Mouse (Mus musculus): ENCODE data around the gene Mturn. TPM values are rescaled to one million over a fixed set of nuclear protein-coding genes. Genes with fewer than 3 reads are reported as not detected.

Gene Mturn
- polyA plus RNA-seq, 1 experiment from 2014 or later, result 71.0 TPM

DNA sequence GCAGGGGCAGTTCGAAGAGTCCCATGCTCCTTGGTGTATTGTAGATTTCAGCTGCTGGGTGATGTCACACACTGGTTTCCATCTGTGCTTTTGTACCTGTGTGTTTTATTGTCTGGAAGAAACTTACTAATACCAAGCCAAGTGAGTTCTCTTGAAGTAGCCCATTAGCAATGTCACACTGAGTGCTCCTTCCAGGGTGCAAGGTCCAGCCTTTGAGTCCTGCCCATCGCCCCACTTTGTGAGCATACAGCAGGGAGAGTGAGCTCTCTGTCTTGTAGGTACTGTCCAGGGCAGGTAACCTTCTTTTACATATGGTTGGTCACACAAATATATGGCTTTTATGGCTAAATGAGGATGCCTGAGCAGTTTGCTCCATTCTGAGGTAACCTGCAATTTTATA is 19.1 kb downstream of the Mturn start:
- Histone ChIP-seq H3K9ac (no peak overlapping the region), H3K27ac (no peak overlapping the region), H3K36me3 (peaks cover 20% of the 10 kb centered on the region), H3K4me1 (replicated peaks) (peaks cover 54% of the 10 kb centered on the region), H3K4me2 (no peak overlapping the region), H3K9me3 (no peaks in the 10 kb centered on the region), H3K27me3 (peaks cover 24% of the 10 kb centered on the region; the same call in 1 of the 2 replicates), H3K4me3 (no peak overlapping the region)
- WGBS, result 93% methylated on average over 2 of the region's 2 CpGs
- ATAC-seq (ENCODE audit: low FRiP score), result no peak

- H3K4me3 ChIP-seq, result no peak overlapping the region
- H3K9ac ChIP-seq, result no peak overlapping the region
- no peak for ATAC-seq (ENCODE audit: low FRiP score)
- H3K9me3 ChIP-seq, result no peaks in the 10 kb centered on the region
- no peak overlapping the region for H3K4me2 ChIP-seq
- no peak overlapping the region for H3K27ac ChIP-seq
- H3K4me1 ChIP-seq (replicated peaks), result peaks cover 58% of the 10 kb centered on the region
- H3K36me3 ChIP-seq, result peaks cover 10% of the 10 kb centered on the region
- WGBS, result 68% methylated on average over 9 of the region's 9 CpGs
- H3K27me3 ChIP-seq, result peaks cover 22% of the 10 kb centered on the region
These were observed 20.5 kb downstream of the Mturn start for GRCm38 (mm10) chr6:54701901-54702300.

GRCm38 (mm10) chr6:54703633-54704538 is 22.5 kb downstream of the Mturn start:
- no peak for ATAC-seq (ENCODE audit: low FRiP score)
- H3K9ac ChIP-seq, result peak overlapping the region; percentile 30
- no peak overlapping the region for H3K4me2 ChIP-seq

GRCm38 (mm10) chr6:54704539-54704845 is 23.1 kb downstream of the Mturn start:
- Histone ChIP-seq H3K9me3 (no peaks in the 10 kb centered on the region), H3K27me3 (peaks cover 19% of the 10 kb centered on the region), H3K4me2 (no peak overlapping the region), H3K4me3 (no peak overlapping the region), H3K27ac (no peak overlapping the region), H3K36me3 (peaks cover 3% of the 10 kb centered on the region; the same call in 1 of the 2 replicates), H3K4me1 (replicated peaks) (peaks cover 47% of the 10 kb centered on the region), H3K9ac (peak overlapping the region; percentile 30; the same call in 1 of the 2 replicates)
- 36% methylated on average over 6 of the region's 6 CpGs for WGBS
- 0 out of 2 replicates have a peak, but pooled peaks have one; percentile 34 for ATAC-seq (ENCODE audit: low FRiP score)

More at GRCm38 (mm10) chr6:54703633-54704538, 22.5 kb downstream of the Mturn start:
- H3K9me3 ChIP-seq, result no peaks in the 10 kb centered on the region
- no peak overlapping the region for H3K4me3 ChIP-seq
- H3K36me3 ChIP-seq, result peaks cover 3% of the 10 kb centered on the region; the same call in 1 of the 2 replicates
- H3K4me1 ChIP-seq (replicated peaks), result peaks cover 53% of the 10 kb centered on the region
- 25% methylated on average over 14 of the region's 14 CpGs for WGBS
- H3K27ac ChIP-seq, result peak overlapping the region; percentile 56
- H3K27me3 ChIP-seq, result peaks cover 19% of the 10 kb centered on the region

- H3K36me3 ChIP-seq, result peaks cover 3% of the 10 kb centered on the region; the same call in 1 of the 2 replicates
- H3K4me1 ChIP-seq (replicated peaks), result peaks cover 44% of the 10 kb centered on the region
- peaks cover 19% of the 10 kb centered on the region for H3K27me3 ChIP-seq
- 36% methylated on average over 5 of the region's 5 CpGs for WGBS
- ATAC-seq (ENCODE audit: low FRiP score), result no peak
- H3K9me3 ChIP-seq, result no peaks in the 10 kb centered on the region
- H3K9ac ChIP-seq, result 0 out of 2 replicates have a peak overlapping the region, but pooled peaks have one; percentile 30
- H3K27ac ChIP-seq, result 0 out of 2 replicates have a peak overlapping the region, but pooled peaks have one; percentile 0
- H3K4me2 ChIP-seq, result no peak overlapping the region
- no peak overlapping the region for H3K4me3 ChIP-seq
These were observed 23.4 kb downstream of the Mturn start for GRCm38 (mm10) chr6:54704847-54705246.

DNA sequence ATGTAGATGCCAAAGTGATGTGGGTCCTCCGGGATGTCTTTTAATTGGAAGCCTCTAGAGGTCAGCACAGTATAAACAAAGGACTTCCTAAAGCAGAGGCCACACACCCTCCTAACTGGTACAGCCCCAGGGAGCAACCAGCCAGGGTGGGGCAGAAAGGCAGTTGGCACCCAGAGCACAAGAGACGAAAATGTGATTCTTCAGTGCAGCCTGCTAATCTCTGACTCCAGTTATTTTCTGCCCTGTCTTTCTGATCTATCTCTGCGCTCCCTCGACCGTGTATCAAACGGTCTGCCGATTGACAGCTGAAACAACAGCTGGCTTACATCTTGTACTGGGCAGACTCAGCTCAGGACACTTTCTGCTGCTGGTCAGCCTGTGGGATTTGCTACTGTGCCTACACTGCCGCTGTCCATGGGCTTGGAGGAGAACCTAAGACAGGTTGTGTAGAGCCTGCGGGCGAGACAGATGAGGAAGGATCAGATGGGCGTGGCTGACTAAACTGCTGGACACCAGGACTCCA is 24.0 kb downstream of the Mturn start:
- Histone ChIP-seq H3K36me3 (peaks cover 3% of the 10 kb centered on the region; the same call in 1 of the 2 replicates), H3K27ac (0 out of 2 replicates have a peak overlapping the region, but pooled peaks have one; percentile 0), H3K9me3 (peaks cover 5% of the 10 kb centered on the region; the same call in 1 of the 2 replicates), H3K27me3 (peaks cover 15% of the 10 kb centered on the region), H3K9ac (no peak overlapping the region), H3K4me2 (peak overlapping the region; percentile 45), H3K4me3 (no peak overlapping the region), H3K4me1 (replicated peaks) (peaks cover 41% of the 10 kb centered on the region)
- 36% methylated on average over 11 of the region's 11 CpGs for WGBS
- ATAC-seq (ENCODE audit: low FRiP score), result peak; percentile 40; the same call in 1 of the 2 replicates

GRCm38 (mm10) chr6:54706099-54706498 is 24.7 kb downstream of the Mturn start:
- H3K4me2 ChIP-seq, result no peak overlapping the region
- H3K36me3 ChIP-seq, result peaks cover under 1% of the 10 kb centered on the region; the same call in 1 of the 2 replicates
- no peak overlapping the region for H3K9ac ChIP-seq
- H3K27me3 ChIP-seq, result peaks cover 11% of the 10 kb centered on the region; the same call in 1 of the 2 replicates
- H3K9me3 ChIP-seq, result peaks cover 5% of the 10 kb centered on the region; the same call in 1 of the 2 replicates
- no peak overlapping the region for H3K27ac ChIP-seq
- ATAC-seq (ENCODE audit: low FRiP score), result no peak
- WGBS, result 68% methylated on average over 2 of the region's 2 CpGs
- peaks cover 41% of the 10 kb centered on the region for H3K4me1 ChIP-seq (replicated peaks)
- no peak overlapping the region for H3K4me3 ChIP-seq

GRCm38 (mm10) chr6:54706611-54707172 is 25.3 kb downstream of the Mturn start:
- WGBS, result 89% methylated on average over 3 of the region's 3 CpGs
- no peak overlapping the region for H3K4me3 ChIP-seq
- H3K27me3 ChIP-seq, result peaks cover 9% of the 10 kb centered on the region; the same call in 1 of the 2 replicates
- peaks cover 41% of the 10 kb centered on the region for H3K4me1 ChIP-seq (replicated peaks)
- no peak overlapping the region for H3K4me2 ChIP-seq
- H3K27ac ChIP-seq, result no peak overlapping the region
- H3K9ac ChIP-seq, result no peak overlapping the region
- ATAC-seq (ENCODE audit: low FRiP score), result no peak
- H3K9me3 ChIP-seq, result peaks cover 5% of the 10 kb centered on the region; the same call in 1 of the 2 replicates
- H3K36me3 ChIP-seq, result no peaks in the 10 kb centered on the region

GRCm38 (mm10) chr6:54708646-54709045 is 27.2 kb downstream of the Mturn start:
- Histone ChIP-seq H3K4me2 (no peak overlapping the region), H3K36me3 (no peaks in the 10 kb centered on the region), H3K27me3 (peaks cover 4% of the 10 kb centered on the region; the same call in 1 of the 2 replicates), H3K4me1 (replicated peaks) (peaks cover 23% of the 10 kb centered on the region), H3K27ac (no peak overlapping the region), H3K9ac (no peak overlapping the region), H3K9me3 (peaks cover 5% of the 10 kb centered on the region; the same call in 1 of the 2 replicates), H3K4me3 (no peak overlapping the region)
- 93% methylated on average over 4 of the region's 4 CpGs for WGBS
- no peak for ATAC-seq (ENCODE audit: low FRiP score)

DNA sequence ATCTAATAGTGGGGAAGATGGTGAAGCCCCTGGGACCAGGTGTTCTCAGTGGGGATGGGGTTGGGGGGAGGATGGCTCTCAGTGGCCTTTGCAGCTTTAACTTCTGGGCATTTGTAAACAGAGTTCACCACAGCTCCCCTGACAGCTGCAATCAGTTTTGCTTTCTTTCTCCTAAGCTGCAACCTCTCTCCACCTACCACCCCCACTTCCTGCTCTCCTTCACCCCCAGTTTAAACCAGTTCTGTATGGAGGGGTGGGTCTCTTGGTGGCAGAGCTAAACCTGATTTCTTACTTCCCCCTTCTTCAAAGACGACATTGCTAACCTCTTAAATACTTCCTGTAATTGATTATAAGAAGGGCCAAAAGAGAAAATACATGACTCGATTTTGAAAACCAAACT is 34.3 kb downstream of the Mturn start:
- no peak for ATAC-seq (ENCODE audit: low FRiP score)
- no peak overlapping the region for H3K4me3 ChIP-seq
- H3K27me3 ChIP-seq, result peaks cover 10% of the 10 kb centered on the region; the same call in 1 of the 2 replicates
- H3K9ac ChIP-seq, result no peak overlapping the region
- no peaks in the 10 kb centered on the region for H3K36me3 ChIP-seq
- peaks cover 13% of the 10 kb centered on the region for H3K4me1 ChIP-seq (replicated peaks)
- no peaks in the 10 kb centered on the region for H3K9me3 ChIP-seq
- WGBS, result 63% methylated on average over 2 of the region's 2 CpGs
- H3K4me2 ChIP-seq, result no peak overlapping the region
- no peak overlapping the region for H3K27ac ChIP-seq

DNA sequence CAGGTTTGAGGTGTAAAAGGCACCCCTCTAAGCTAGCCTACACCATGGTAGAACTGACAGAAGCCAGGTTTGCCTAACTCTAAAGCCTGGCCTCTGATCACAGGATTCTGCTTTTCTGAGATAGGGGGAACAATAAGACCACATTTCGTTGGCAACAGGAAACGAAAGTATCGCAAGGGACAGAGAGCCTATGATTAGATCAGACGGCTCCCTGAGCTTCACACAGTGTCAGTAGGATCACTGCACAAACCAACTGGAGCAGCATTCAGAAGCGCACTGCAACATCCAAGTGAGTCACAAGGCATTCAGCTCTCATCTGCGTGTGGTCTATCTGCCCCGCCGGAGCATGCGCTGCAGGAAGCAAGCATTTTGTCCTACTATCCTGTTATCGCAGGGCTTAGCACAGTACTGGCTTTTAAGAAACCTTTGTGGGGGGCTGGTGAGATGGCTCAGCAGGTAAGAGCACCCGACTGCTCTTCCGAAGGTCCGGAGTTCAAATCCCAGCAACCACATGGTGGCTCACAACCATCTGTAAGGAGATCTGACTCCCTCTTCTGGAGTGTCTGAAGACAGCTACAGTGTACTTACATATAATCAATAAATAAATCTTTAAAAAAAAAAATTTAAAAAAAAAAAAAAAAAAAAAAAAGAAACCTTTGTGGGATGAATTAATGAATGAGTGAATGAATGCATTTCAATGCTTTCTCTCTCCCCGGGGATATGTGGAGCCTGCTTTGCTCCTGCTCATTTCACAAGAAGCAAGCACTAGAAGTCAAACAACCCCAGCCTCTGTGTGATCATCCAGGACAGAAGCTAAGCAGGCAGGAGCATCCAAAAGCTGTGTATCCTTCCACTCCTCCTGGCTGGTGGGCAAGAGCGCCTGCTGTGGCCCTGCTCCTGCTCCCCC is 37.6 kb downstream of the Mturn start:
- H3K9me3 ChIP-seq, result no peaks in the 10 kb centered on the region
- no peak overlapping the region for H3K4me3 ChIP-seq
- no peak overlapping the region for H3K9ac ChIP-seq
- H3K36me3 ChIP-seq, result no peaks in the 10 kb centered on the region
- WGBS, result 79% methylated on average over 15 of the region's 15 CpGs
- H3K4me2 ChIP-seq, result no peak overlapping the region
- H3K4me1 ChIP-seq (replicated peaks), result peaks cover 17% of the 10 kb centered on the region
- ATAC-seq (ENCODE audit: low FRiP score), result 0 out of 2 replicates have a peak, but pooled peaks have one; percentile 32
- H3K27ac ChIP-seq, result no peak overlapping the region
- peaks cover 10% of the 10 kb centered on the region; the same call in 1 of the 2 replicates for H3K27me3 ChIP-seq
